Mouse (Mus musculus) hindbrain, embryonic 16.5 days (tissue): ENCODE measurements around the gene Clca4a. TPM values are rescaled to one million over a fixed set of nuclear protein-coding genes. Genes with fewer than 3 reads are reported as not detected.

Experiments
- polyA plus RNA-seq: library from polyadenylated mRNA; unstranded; fragments of >200 nt; fragmentation: Nextera tagmentation; extraction: Ambion mirVana; gene quantifications from 2 replicates; pipeline ENCODE4 v1.2.1, GENCODE M21; 2015

Gene Clca4a
- polyA plus RNA-seq, 1 experiment from 2014 or later, result not detected

Other genes with a start within 250 kb of the Clca4a start
- 0.26 and 0.31 TPM in 2 replicates for gene Clca3a1, start 214.1 kb downstream of the Clca4a start, polyA plus RNA-seq
- 0.04 TPM in 1 of 2 replicates, not detected in the other for gene Clca3a2, start 155.6 kb downstream of the Clca4a start, polyA plus RNA-seq
- not detected in 2 replicates for gene Clca3b, start 125.7 kb downstream of the Clca4a start, polyA plus RNA-seq
- gene Clca4b, start 42.5 kb downstream of the Clca4a start, polyA plus RNA-seq, result not detected in 2 replicates
- not detected in 2 replicates for gene Clca1, start 57.7 kb upstream of the Clca4a start, polyA plus RNA-seq
- gene Clca2, start 124.4 kb upstream of the Clca4a start, polyA plus RNA-seq, result not detected in 2 replicates
- 10.5 TPM in 2 replicates for gene Odf2l, start 143.5 kb upstream of the Clca4a start, polyA plus RNA-seq